Mouse (Mus musculus) erythroblast, adult 5-6 weeks (primary cell): ENCODE data around the gene Epha2. TPM values are rescaled to one million over a fixed set of nuclear protein-coding genes. Genes with fewer than 3 reads are reported as not detected.

Experiments
- ATAC-seq: replicated peaks from 2 replicates; pipeline ENCODE4 v1.8.0; 2016; ENCODE audit warnings: moderate number of reproducible peaks, mild to moderate bottlenecking, moderate TSS enrichment, inconsistent platforms; ENCODE audit not compliant: poor library complexity, low FRiP score, severe bottlenecking
- total RNA-seq, 2 experiments: library from RNA; stranded (forward) in 1 of 2; stranded (reverse) in 1 of 2; fragments of 150-400 nt in 1 of 2; fragments of 200-764, 138-1000 nt in 1 of 2; gene quantifications; 2 replicates each; pipeline versions ENCODE4 v1.2.3 to v1.2.4; 2015 to 2017; ENCODE audit warnings: low replicate concordance in 2 of 2

Epha2 gene
- not detected in 2 replicates for total RNA-seq (2015; ENCODE audit: low replicate concordance)
- total RNA-seq (2017; ENCODE audit: low replicate concordance) = 0.14 TPM in 1 of 2 replicates, not detected in the other

GRCm38 (mm10) chr4:141301116-141301553, at the start of gene Epha2:
Epha2 (plus strand) TSS chr4:141301240.
- ATAC-seq = no peak

GRCm38 (mm10) chr4:141252641-141253040, 48.4 kb upstream of the Epha2 start:
- ATAC-seq = no peak

GRCm38 (mm10) chr4:141254234-141254633, 46.8 kb upstream of the Epha2 start:
- no peak for ATAC-seq

- ATAC-seq = 0 out of 2 replicates have a peak, but pooled peaks have one; percentile 47
Measured at GRCm38 (mm10) chr4:141257440-141257839, 43.6 kb upstream of the Epha2 start.

- ATAC-seq = no peak
Measured at GRCm38 (mm10) chr4:141259413-141259812, 41.6 kb upstream of the Epha2 start.

GRCm38 (mm10) chr4:141260007-141260723, 40.9 kb upstream of the Epha2 start:
- no peak for ATAC-seq

GRCm38 (mm10) chr4:141262906-141263637, 38.0 kb upstream of the Epha2 start:
- no peak for ATAC-seq

GRCm38 (mm10) chr4:141265979-141266637, 34.9 kb upstream of the Epha2 start:
- no peak for ATAC-seq

GRCm38 (mm10) chr4:141267250-141267649, 33.8 kb upstream of the Epha2 start:
- no peak for ATAC-seq

GRCm38 (mm10) chr4:141267837-141268236, 33.2 kb upstream of the Epha2 start:
- peak; percentile 71 for ATAC-seq

- ATAC-seq = 0 out of 2 replicates have a peak, but pooled peaks have one; percentile 16
Measured at GRCm38 (mm10) chr4:141268350-141268749, 32.7 kb upstream of the Epha2 start.

- ATAC-seq = no peak
Measured at GRCm38 (mm10) chr4:141269080-141269479, 32.0 kb upstream of the Epha2 start.

GRCm38 (mm10) chr4:141270201-141270940, 30.7 kb upstream of the Epha2 start:
- ATAC-seq = no peak

- no peak for ATAC-seq
Measured at GRCm38 (mm10) chr4:141271228-141271627, 29.8 kb upstream of the Epha2 start.

- no peak for ATAC-seq
Measured at GRCm38 (mm10) chr4:141271721-141272120, 29.3 kb upstream of the Epha2 start.

GRCm38 (mm10) chr4:141272878-141273277, 28.2 kb upstream of the Epha2 start:
- ATAC-seq = peak; percentile 44

- ATAC-seq = peak; percentile 87
Measured at GRCm38 (mm10) chr4:141273296-141273695, 27.7 kb upstream of the Epha2 start.

- ATAC-seq = no peak
Measured at GRCm38 (mm10) chr4:141274485-141275341, 26.3 kb upstream of the Epha2 start.

GRCm38 (mm10) chr4:141277157-141277556, 23.9 kb upstream of the Epha2 start:
- no peak for ATAC-seq
